Mouse (Mus musculus): ENCODE data around the gene Adgrl4. TPM values are rescaled to one million over a fixed set of nuclear protein-coding genes. Genes with fewer than 3 reads are reported as not detected.

Gene Adgrl4
- 19.8 TPM for polyA plus RNA-seq (2015; fragmentation: Illumina TruSeq; extraction: RNeasy Lipid Tissue Mini Kit (QIAGEN cat#74804); ENCODE audit: low read depth, low replicate concordance)

DNA sequence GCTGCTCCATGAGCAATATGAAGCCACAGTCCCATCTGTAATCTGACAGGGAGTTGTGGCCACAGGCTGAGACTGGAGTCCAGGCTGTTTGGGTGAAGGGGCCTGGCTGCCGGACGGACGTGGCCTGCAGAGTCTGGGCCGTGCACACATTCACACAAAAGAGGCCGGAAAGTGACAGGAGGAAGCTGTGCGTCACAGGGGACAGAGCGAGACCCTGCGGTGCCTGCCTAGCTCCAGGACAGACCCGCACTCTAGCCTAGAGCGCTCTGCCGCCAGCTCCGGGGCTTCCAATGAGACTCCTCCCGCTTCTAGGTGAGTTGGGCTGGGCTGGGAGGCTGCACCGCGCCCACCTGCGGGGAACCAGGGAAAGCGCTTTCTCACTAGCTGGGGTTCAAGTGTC is at the start of gene Adgrl4:
Gene Adgrl4 (plus strand): TSS at position 195 of the 400 bp plus-strand sequence.

